Mouse (Mus musculus): ENCODE measurements around the gene Dennd1c. TPM values are rescaled to one million over a fixed set of nuclear protein-coding genes. Genes with fewer than 3 reads are reported as not detected.
A peak's percentile ranks its signal among the peaks of the same experiment; 100 is the strongest.

Dennd1c gene
- total and polyA plus RNA-seq, 2 experiments from 2014 or later = 0.70 to 2.1 TPM

DNA sequence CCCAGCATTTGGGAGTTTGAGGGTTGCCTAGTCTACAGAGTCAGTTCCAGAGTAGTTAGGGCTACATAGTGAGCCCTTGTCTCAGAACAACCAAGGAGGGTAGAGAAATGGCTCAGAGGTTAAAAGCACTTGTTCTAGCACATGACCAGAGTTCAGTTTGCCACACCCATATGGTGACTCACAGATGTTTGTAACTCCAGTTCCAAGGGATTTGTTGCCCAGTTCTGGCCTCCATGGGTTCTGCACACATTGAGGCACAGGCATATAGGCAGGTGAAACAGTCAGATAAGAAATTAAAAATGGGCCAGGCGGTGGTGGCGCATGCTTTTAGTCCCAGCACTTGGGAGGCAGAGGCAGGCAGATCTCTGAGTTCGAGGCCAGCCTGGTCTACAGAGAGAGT is 15.9 kb upstream of the Dennd1c start:
- Histone ChIP-seq H3K27ac (ENCODE audit: low read depth) (no peak overlapping the region), H3K4me1 (ENCODE audit: control insufficient read depth, insufficient read depth) (no peaks in the 10 kb centered on the region), H3K9ac (replicated peaks; ENCODE audit: low read depth, low read length) (no peak overlapping the region), H3K4me3 (ENCODE audit: low read depth, low read length) (no peak overlapping the region), H3K9me3 (replicated peaks; ENCODE audit: control insufficient read depth, low read length) (no peaks in the 10 kb centered on the region), H3K4me2 (ENCODE audit: low read depth, low read length) (no peak overlapping the region), H3K36me3 (replicated peaks; ENCODE audit: control insufficient read depth, insufficient read depth, low read length) (no peaks in the 10 kb centered on the region), H3K27me3 (ENCODE audit: control insufficient read depth, insufficient read depth, low read length) (0 out of 2 replicates have a peak, but pooled peaks cover 7% of the 10 kb centered on the region)
- 89% methylated on average over 3 of the region's 3 CpGs for WGBS
- ATAC-seq (ENCODE audit: insufficient read depth, low read depth) = no peak
- TF ChIP-seq EP300 (IDR thresholded peaks at IDR 0.05; ENCODE audit: low read depth) (no peak), CTCF (IDR thresholded peaks at IDR 0.05; ENCODE audit: low read depth) (no peak)
- no peak for DNase-seq (ENCODE audit: low spot score)

DNA sequence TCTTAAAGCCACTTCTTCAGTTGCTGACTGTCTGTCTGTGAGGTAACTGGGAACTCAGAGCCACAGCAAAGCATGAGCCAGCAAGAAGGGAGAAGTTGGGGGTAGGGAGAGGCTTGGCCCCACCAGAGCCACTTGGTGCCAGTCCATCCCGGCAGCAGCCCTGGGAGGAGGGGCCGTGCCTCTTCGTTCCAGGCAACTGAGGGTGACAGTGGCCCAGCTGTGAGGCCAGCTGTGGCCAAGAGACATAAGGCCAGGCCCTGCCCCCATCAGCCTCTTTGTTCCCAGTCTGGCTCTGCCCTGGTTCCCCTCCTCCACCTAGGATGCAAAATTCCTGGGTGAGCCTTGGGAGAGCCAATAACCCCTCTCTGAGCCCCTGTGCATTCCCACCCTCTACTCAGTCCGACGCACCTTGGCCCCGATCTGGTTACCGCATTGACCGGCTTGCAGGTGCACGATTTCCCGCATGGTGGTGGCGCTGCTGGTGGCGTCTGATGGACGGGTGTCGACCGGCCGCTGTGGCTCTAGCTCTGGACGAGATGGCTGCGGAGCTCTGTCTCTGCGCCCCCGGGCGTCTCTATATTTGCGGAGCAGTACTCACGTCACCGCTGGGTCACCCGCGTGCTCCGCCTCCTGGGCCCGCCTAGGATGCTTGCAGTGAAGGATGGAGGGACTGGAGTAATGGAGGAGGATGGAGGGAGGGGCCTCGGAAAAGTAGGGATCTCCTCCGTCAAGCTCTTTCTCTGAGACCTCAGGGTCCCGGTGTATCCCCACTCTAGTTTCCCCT is 8.9 kb upstream of the Dennd1c start, which contains the start of gene Tubb4a:
Tubb4a (minus strand) TSS at position 734 of the 784 bp plus-strand sequence.
- Histone ChIP-seq H3K27me3 (ENCODE audit: control insufficient read depth, insufficient read depth, low read length) (peaks cover 13% of the 10 kb centered on the region; the same call in 1 of the 2 replicates), H3K27ac (ENCODE audit: low read depth) (no peak within 1 kb of the TSS), H3K36me3 (replicated peaks; ENCODE audit: control insufficient read depth, insufficient read depth, low read length) (no peaks in the 10 kb centered on the region), H3K4me3 (ENCODE audit: low read depth, low read length) (peak within 1 kb of the TSS; percentile 28), H3K9me3 (replicated peaks; ENCODE audit: control insufficient read depth, low read length) (no peaks in the 10 kb centered on the region), H3K4me1 (ENCODE audit: control insufficient read depth, insufficient read depth) (no peaks in the 10 kb centered on the region), H3K9ac (replicated peaks; ENCODE audit: low read depth, low read length) (no peak within 1 kb of the TSS), H3K4me2 (ENCODE audit: low read depth, low read length) (peak within 1 kb of the TSS; percentile 46)
- no peak for DNase-seq (ENCODE audit: low spot score)
- WGBS = 1% methylated on average over 31 of the region's 31 CpGs
- TF ChIP-seq CTCF (IDR thresholded peaks at IDR 0.05; ENCODE audit: low read depth) = no peak
- TF ChIP-seq EP300 (IDR thresholded peaks at IDR 0.05; ENCODE audit: low read depth) = no peak
- peak; percentile 68 for ATAC-seq (ENCODE audit: insufficient read depth, low read depth)

DNA sequence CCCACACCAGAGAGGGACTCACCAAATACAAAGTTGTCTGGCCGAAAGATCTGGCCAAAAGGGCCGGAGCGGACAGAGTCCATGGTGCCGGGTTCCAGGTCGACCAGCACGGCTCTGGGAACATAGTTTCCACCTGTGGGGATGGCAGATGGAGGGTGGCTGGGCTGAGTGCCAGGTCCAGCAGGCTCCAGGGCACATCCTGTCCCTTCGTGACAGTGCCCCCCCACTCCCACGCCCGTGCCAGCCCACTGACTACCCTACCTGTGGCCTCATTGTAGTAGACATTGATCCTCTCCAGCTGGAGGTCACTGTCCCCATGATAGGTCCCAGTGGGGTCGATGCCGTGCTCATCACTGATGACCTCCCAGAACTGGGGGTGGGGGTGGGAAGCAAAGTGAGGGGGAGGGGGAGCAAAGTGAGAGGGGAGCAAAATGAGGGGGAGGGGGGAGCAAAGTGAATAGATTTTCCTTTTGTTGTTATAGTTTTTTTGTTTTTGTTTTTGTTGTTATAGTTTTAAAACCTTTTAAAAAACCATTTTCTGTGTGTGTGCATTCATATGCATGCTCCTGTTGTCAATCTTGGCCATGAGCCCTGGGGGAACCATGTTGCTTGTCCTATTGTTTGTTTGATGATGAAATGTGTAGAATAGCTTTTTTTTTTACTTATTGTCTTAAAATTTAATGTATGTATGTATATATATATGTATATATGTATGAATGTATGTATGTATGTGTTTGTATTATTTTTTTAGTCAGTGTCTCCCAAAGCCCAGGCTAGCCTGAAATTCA is 7.8 kb upstream of the Dennd1c start:
- TF ChIP-seq CTCF (IDR thresholded peaks at IDR 0.05; ENCODE audit: low read depth) (no peak), EP300 (IDR thresholded peaks at IDR 0.05; ENCODE audit: low read depth) (no peak)
- WGBS = 76% methylated on average over 11 of the region's 11 CpGs

DNA sequence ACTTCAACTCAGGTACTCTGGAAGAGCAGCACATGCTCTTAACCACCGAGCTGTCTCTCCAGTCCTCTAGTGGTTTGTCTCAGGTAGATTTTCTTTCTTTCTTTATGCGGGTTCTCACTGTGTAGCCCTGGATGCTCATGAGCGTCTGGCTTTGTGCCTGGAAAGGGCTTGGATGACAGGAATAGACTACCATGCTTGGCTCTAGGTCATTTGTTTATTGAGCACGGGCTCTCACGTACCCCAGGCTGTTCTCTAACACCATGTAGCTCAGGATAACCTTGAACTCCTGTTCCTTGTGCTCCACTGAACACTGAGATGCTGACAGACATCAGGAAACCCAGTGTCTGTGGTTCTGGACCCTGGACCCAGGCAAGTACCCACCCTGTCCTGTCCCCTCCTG is 4.2 kb upstream of the Dennd1c start:
- Histone ChIP-seq H3K4me3 (ENCODE audit: low read depth, low read length) (no peak overlapping the region), H3K27me3 (ENCODE audit: control insufficient read depth, insufficient read depth, low read length) (peaks cover 9% of the 10 kb centered on the region; the same call in 1 of the 2 replicates), H3K9me3 (replicated peaks; ENCODE audit: control insufficient read depth, low read length) (no peaks in the 10 kb centered on the region), H3K27ac (ENCODE audit: low read depth) (no peak overlapping the region), H3K4me2 (ENCODE audit: low read depth, low read length) (no peak overlapping the region), H3K9ac (replicated peaks; ENCODE audit: low read depth, low read length) (no peak overlapping the region), H3K36me3 (replicated peaks; ENCODE audit: control insufficient read depth, insufficient read depth, low read length) (no peaks in the 10 kb centered on the region), H3K4me1 (ENCODE audit: control insufficient read depth, insufficient read depth) (no peaks in the 10 kb centered on the region)
- TF ChIP-seq EP300 (IDR thresholded peaks at IDR 0.05; ENCODE audit: low read depth) (no peak), CTCF (IDR thresholded peaks at IDR 0.05; ENCODE audit: low read depth) (no peak)
- ATAC-seq (ENCODE audit: insufficient read depth, low read depth) (no peak), DNase-seq (ENCODE audit: low spot score) (no peak)
- 61% methylated on average over 5 of the region's 5 CpGs for WGBS

More for the DNA sequence above, 7.8 kb upstream of the Dennd1c start:
- no peak overlapping the region for H3K9ac ChIP-seq (replicated peaks; ENCODE audit: low read depth, low read length)
- ATAC-seq (ENCODE audit: insufficient read depth, low read depth) (no peak), DNase-seq (ENCODE audit: low spot score) (no peak)
- H3K4me1 ChIP-seq (ENCODE audit: control insufficient read depth, insufficient read depth) = no peaks in the 10 kb centered on the region
- H3K36me3 ChIP-seq (replicated peaks; ENCODE audit: control insufficient read depth, insufficient read depth, low read length) = no peaks in the 10 kb centered on the region
- H3K27me3 ChIP-seq (ENCODE audit: control insufficient read depth, insufficient read depth, low read length) = peaks cover 13% of the 10 kb centered on the region; the same call in 1 of the 2 replicates
- no peaks in the 10 kb centered on the region for H3K9me3 ChIP-seq (replicated peaks; ENCODE audit: control insufficient read depth, low read length)
- H3K4me3 ChIP-seq (ENCODE audit: low read depth, low read length) = no peak overlapping the region
- H3K4me2 ChIP-seq (ENCODE audit: low read depth, low read length) = no peak overlapping the region
- H3K27ac ChIP-seq (ENCODE audit: low read depth) = no peak overlapping the region

DNA sequence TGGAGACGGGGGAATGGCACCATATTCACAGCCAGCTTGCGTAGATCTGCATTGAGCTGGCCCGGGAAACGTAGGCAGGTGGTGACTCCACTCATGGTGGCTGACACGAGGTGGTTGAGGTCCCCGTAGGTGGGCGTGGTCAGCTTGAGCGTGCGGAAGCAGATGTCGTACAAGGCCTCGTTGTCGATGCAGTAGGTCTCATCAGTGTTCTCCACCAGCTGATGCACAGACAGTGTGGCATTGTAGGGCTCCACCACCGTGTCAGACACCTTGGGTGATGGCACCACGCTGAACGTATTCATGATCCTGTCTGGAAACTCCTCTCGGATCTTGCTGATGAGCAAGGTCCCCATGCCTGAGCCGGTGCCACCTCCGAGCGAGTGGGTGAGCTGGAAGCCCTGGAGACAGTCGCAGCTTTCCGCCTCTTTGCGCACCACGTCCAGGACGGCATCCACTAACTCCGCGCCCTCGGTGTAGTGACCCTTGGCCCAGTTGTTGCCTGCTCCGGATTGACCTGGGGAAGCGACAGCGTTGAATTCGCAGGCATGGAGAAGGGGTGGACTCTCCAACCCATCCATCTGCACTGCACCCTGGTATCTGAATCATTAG is 3.0 kb upstream of the Dennd1c start:
- no peak for DNase-seq (ENCODE audit: low spot score)
- TF ChIP-seq CTCF (IDR thresholded peaks at IDR 0.05; ENCODE audit: low read depth) (no peak), EP300 (IDR thresholded peaks at IDR 0.05; ENCODE audit: low read depth) (no peak)
- Histone ChIP-seq H3K4me3 (ENCODE audit: low read depth, low read length) (no peak overlapping the region), H3K9ac (replicated peaks; ENCODE audit: low read depth, low read length) (no peak overlapping the region), H3K27ac (ENCODE audit: low read depth) (no peak overlapping the region), H3K4me1 (ENCODE audit: control insufficient read depth, insufficient read depth) (no peaks in the 10 kb centered on the region), H3K27me3 (ENCODE audit: control insufficient read depth, insufficient read depth, low read length) (no peaks in the 10 kb centered on the region), H3K4me2 (ENCODE audit: low read depth, low read length) (no peak overlapping the region), H3K36me3 (replicated peaks; ENCODE audit: control insufficient read depth, insufficient read depth, low read length) (no peaks in the 10 kb centered on the region), H3K9me3 (replicated peaks; ENCODE audit: control insufficient read depth, low read length) (no peaks in the 10 kb centered on the region)
- WGBS = 89% methylated on average over 31 of the region's 31 CpGs
- ATAC-seq (ENCODE audit: insufficient read depth, low read depth) = no peak
